Mouse (Mus musculus): Measurements from ENCODE around the gene Nrap.

GRCm38 (mm10) chr19:56400200-56400599 lies 10.4 kb upstream of the Nrap start:
- TF ChIP-seq CTCF (IDR thresholded peaks at IDR 0.05; ENCODE audit: low read depth, low read length), result no peak
- no peak for TF ChIP-seq POLR2A (IDR thresholded peaks at IDR 0.05; ENCODE audit: extremely low read depth, insufficient read depth, low read length)

Data from liver, adult 2 months (tissue).